Mouse (Mus musculus) liver, postnatal 0 days (tissue): ENCODE measurements around the gene Layn.

Experiments
- CTCF ChIP-seq: sonication (generic); IDR thresholded peaks from 2 replicates; pipeline ENCODE4 v1.5.1; 2016; ENCODE audit warnings: antibody characterized with exemption, low read depth
- EP300 ChIP-seq: IDR thresholded peaks from 2 replicates; pipeline ENCODE4 v1.6.1; 2016; ENCODE audit warnings: antibody characterized with exemption, low read depth, mild to moderate bottlenecking

GRCm38 (mm10) chr9:51032785-51033529 is 43.9 kb downstream of the Layn start:
- TF ChIP-seq CTCF (no peak), EP300 (no peak)
